Mouse (Mus musculus) intestine, postnatal 0 days (tissue): Measurements from ENCODE around the gene Gm266. TPM values are rescaled to one million over a fixed set of nuclear protein-coding genes. Genes with fewer than 3 reads are reported as not detected.

ENCODE experiments used
- ATAC-seq: fragments of 200-750 bp; cut with Nextera tagmentation; 2 replicates; pipeline ENCODE4 v1.8.0; 2017; ENCODE audit warnings: mild to moderate bottlenecking, moderate TSS enrichment, moderate library complexity
- H3K27ac ChIP-seq: fragments of 300-500 bp; sonication (generic); 2 replicates; pipeline ENCODE4 v1.5.1; 2014; ENCODE audit warnings: mild to moderate bottlenecking, low read depth, low read length, moderate library complexity
- H3K27me3 ChIP-seq: fragments of 300-500 bp; sonication (generic); replicated peaks from 2 replicates; pipeline ENCODE4 v1.6.1; 2014; ENCODE audit warnings: low read length, mixed read lengths; ENCODE audit not compliant: control insufficient read depth, insufficient read depth
- H3K36me3 ChIP-seq: fragments of 300-500 bp; sonication (generic); 2 replicates; pipeline ENCODE4 v1.6.1; 2014; ENCODE audit warnings: mild to moderate bottlenecking, moderate library complexity; ENCODE audit not compliant: control insufficient read depth, insufficient read depth
- H3K4me1 ChIP-seq: fragments of 300-500 bp; sonication (generic); replicated peaks from 2 replicates; pipeline ENCODE4 v1.6.1; 2014; ENCODE audit warnings: antibody characterized with exemption, low read length, mixed read lengths; ENCODE audit not compliant: control insufficient read depth, insufficient read depth
- H3K4me2 ChIP-seq: fragments of 300-500 bp; sonication (generic); replicated peaks from 2 replicates; pipeline ENCODE4 v1.6.1; 2014; ENCODE audit warnings: low read depth, mild to moderate bottlenecking, moderate library complexity
- H3K4me3 ChIP-seq: fragments of 300-500 bp; sonication (generic); 2 replicates; pipeline ENCODE4 v1.5.1; 2014; ENCODE audit warnings: low read depth, low read length
- H3K9ac ChIP-seq: fragments of 300-500 bp; sonication (generic); 2 replicates; pipeline ENCODE4 v1.6.1; 2014; ENCODE audit warnings: mild to moderate bottlenecking, low read depth, low read length
- H3K9me3 ChIP-seq: fragments of 300-500 bp; sonication (generic); 2 replicates; pipeline ENCODE4 v1.6.1; 2016; ENCODE audit warnings: mixed run types; ENCODE audit not compliant: control insufficient read depth
- CTCF ChIP-seq: sonication (generic); IDR thresholded peaks from 2 replicates; pipeline ENCODE4 v1.5.1; 2016; ENCODE audit warnings: low read depth, mild to moderate bottlenecking, control low read depth, antibody characterized with exemption, moderate library complexity
- WGBS: fragments of 180-500 bp; shearing (Covaris S2); extraction: QIAGEN DNeasy Blood & Tissue Kit; methylation state at CpG from one replicate; pipeline ENCODE4 v1.1.7; 2014; 5-methylcytosine and 5-hydroxymethylcytosine counted together
- polyA plus RNA-seq: library from polyadenylated mRNA; unstranded; fragments of >200 nt; fragmentation: Nextera tagmentation; extraction: Ambion mirVana; gene quantifications from 2 replicates; pipeline ENCODE4 v1.2.1, GENCODE M21; 2015

Gm266 gene
- polyA plus RNA-seq, 1 experiment from 2014 or later, result 8.6 TPM

DNA sequence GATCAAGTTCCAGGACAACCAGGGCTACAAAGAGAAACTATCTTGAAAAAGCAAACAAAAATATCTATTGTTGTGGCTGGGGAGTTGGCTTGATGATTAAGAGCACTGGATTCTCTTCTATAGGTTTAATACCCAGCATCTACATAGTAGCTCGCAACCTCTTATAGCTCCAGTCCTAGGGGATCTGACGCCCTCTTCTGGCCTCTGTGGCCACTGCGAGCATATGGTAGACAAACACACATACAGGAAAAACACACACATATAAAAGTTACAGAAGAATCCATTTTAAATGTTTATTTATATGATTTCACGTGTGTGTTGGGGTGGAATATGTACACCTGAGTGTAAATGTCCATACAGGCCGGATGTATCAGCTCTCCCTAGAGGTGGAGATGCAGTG lies 21.4 kb upstream of the Gm266 start:
- H3K27ac ChIP-seq, result no peak overlapping the region
- H3K4me3 ChIP-seq, result no peak overlapping the region
- ATAC-seq, result no peak
- H3K36me3 ChIP-seq, result no peaks in the 10 kb centered on the region
- H3K4me2 ChIP-seq, result no peak overlapping the region
- no peaks in the 10 kb centered on the region for H3K4me1 ChIP-seq
- TF ChIP-seq CTCF, result 0 out of 2 replicates have a peak, but pooled peaks have one; percentile 4
- WGBS, result 65% methylated on average over 5 of the region's 5 CpGs
- no peaks in the 10 kb centered on the region for H3K9me3 ChIP-seq
- no peaks in the 10 kb centered on the region for H3K27me3 ChIP-seq
- H3K9ac ChIP-seq, result no peak overlapping the region

DNA sequence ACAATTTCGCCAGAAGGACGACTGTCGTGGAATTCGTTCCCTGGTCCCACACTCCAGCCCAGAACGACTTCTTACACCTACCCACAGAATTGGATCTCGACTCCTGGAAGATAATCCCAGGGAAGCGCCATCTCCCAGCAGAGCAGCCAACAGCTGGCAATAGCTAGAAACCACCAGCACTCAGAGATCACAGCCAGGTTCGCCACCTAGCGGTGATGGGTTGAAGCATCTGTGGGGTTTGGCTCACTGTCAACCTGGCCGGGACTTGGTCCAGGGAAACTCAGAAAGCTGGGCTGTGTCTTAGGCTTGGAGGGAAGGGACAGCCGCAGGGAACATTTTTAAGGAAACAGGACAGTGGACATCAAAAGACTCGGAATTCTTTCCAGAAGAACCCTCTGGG lies 19.3 kb upstream of the Gm266 start:
- H3K4me3 ChIP-seq, result no peak overlapping the region
- H3K9ac ChIP-seq, result no peak overlapping the region
- 2% methylated on average over 12 of the region's 12 CpGs for WGBS
- H3K36me3 ChIP-seq, result no peaks in the 10 kb centered on the region
- peak; percentile 96 for TF ChIP-seq CTCF
- H3K4me1 ChIP-seq, result no peaks in the 10 kb centered on the region
- H3K27me3 ChIP-seq, result no peaks in the 10 kb centered on the region
- no peak overlapping the region for H3K27ac ChIP-seq
- peak overlapping the region; percentile 35 for H3K4me2 ChIP-seq
- ATAC-seq, result peak; percentile 57; the same call in 1 of the 2 replicates
- H3K9me3 ChIP-seq, result no peaks in the 10 kb centered on the region

DNA sequence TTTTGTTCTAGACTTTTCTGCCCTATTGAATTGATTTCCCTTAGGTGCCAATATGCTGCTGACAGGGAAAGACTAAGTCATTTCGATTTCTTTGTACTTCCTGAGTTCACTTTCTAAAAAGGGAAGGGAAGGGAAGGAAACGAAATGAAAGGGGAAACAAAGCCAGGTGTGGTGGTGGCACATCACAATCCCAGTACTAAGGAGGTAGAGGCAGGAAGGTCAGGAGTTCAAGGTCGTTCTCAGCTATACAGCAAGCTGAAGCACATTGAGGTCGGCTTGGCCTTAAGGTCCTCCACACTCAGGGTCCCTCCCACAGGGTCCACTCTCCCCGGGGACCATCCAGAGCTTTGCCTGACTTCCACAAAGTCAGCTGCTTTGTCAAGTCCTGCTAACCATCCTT lies 17.9 kb upstream of the Gm266 start:
- Histone ChIP-seq H3K4me2 (no peak overlapping the region), H3K4me3 (no peak overlapping the region), H3K27ac (no peak overlapping the region), H3K9me3 (no peaks in the 10 kb centered on the region), H3K4me1 (no peaks in the 10 kb centered on the region), H3K36me3 (no peaks in the 10 kb centered on the region), H3K9ac (no peak overlapping the region), H3K27me3 (no peaks in the 10 kb centered on the region)
- TF ChIP-seq CTCF, result no peak
- 65% methylated on average over 5 of the region's 5 CpGs for WGBS
- ATAC-seq, result no peak

DNA sequence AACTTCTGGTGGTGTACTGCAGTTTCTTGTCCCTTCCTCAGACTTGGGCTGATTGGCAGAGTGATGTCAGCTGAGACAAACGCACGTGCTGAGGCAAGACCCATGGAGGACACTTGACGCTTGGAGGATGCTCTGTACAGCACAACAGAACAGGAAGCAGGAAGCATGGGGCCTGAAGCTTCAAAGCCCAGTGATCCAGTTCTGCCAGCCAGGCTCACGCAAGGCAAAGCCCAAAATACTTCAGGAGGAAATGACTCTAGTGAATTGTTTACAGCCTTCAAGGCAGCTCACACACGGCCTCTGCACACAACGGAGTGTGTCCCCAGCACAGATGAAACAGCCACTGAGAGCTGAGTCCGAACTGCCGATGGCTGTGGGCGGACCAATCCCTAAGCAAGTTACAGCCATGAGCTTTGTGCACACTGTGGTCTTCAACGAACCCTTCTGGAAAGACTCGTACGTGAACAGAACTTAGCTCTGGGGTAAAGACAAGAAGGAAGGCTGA lies 17.5 kb upstream of the Gm266 start:
- no peak for ATAC-seq
- 66% methylated on average over 12 of the region's 12 CpGs for WGBS
- Histone ChIP-seq H3K4me1 (no peaks in the 10 kb centered on the region), H3K4me3 (no peak overlapping the region), H3K27me3 (no peaks in the 10 kb centered on the region), H3K9ac (no peak overlapping the region), H3K36me3 (no peaks in the 10 kb centered on the region), H3K9me3 (no peaks in the 10 kb centered on the region), H3K4me2 (no peak overlapping the region), H3K27ac (no peak overlapping the region)
- no peak for TF ChIP-seq CTCF

DNA sequence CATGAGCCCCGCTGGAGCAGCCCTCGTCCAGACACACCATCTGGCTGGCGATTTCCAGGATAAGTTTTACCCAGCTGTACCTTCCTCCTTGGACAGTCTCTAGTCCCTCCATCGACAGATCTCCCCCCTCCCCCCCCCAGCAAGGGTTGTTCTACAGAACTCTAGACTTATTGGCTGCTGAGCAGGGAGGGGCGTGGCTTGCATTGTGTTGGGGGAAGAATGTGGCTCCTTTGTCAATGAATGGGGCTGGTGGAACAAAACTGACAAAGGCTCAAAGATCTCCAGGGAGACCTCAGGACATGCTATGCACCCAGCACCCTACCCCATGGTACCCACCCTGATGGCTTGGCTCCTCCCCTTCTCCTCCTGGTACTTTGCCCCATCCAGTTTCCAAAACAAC lies 15.1 kb upstream of the Gm266 start:
- Histone ChIP-seq H3K4me3 (no peak overlapping the region), H3K4me1 (no peaks in the 10 kb centered on the region), H3K27me3 (no peaks in the 10 kb centered on the region), H3K36me3 (no peaks in the 10 kb centered on the region), H3K27ac (no peak overlapping the region), H3K9me3 (no peaks in the 10 kb centered on the region), H3K4me2 (no peak overlapping the region), H3K9ac (no peak overlapping the region)
- 37% methylated on average over 5 of the region's 5 CpGs for WGBS
- no peak for ATAC-seq
- TF ChIP-seq CTCF, result no peak

DNA sequence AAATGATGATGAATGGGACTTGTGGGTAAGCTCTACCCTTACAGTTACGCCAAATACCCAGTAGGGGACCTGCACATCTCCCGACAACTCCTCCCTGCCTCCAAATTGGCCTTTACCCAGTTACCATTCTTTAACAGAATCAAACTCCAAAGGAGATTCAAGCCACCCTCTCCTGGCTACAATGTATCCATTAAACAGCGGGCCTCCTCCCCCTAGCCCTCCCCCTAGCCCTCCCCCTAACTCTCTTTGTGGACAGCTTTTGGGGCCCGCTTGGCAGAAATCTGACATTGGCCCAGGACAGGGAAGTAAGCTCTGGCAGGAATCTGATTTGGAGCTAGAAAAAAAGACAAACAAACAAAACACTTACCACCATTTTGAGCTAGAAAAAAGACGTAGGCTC lies 14.0 kb upstream of the Gm266 start:
- Histone ChIP-seq H3K4me2 (no peak overlapping the region), H3K4me1 (no peaks in the 10 kb centered on the region), H3K4me3 (no peak overlapping the region), H3K9ac (no peak overlapping the region), H3K9me3 (no peaks in the 10 kb centered on the region), H3K27ac (no peak overlapping the region), H3K27me3 (no peaks in the 10 kb centered on the region), H3K36me3 (no peaks in the 10 kb centered on the region)
- no peak for ATAC-seq
- 72% methylated on average over 5 of the region's 5 CpGs for WGBS
- no peak for TF ChIP-seq CTCF

DNA sequence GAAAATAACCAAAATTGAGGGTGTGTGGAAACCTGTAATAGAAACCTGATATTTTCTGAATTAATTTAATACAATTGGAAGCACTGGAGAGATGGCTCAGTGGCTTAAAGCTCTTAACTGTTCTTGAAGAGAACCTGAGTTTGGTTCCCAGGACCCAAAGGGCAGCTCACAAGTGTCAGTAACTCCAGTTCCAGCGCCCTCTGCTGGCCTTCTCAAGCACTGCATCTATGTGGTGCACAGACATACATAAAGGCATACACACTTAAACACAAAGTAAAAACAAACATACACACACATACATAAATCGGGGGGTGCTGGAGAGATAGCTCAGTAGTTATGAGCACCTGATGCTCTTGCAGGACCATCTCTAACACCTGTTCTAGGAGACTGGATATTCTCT lies 11.5 kb upstream of the Gm266 start:
- TF ChIP-seq CTCF, result peak; percentile 58
- H3K9me3 ChIP-seq, result no peaks in the 10 kb centered on the region
- 45% methylated on average over 2 of the region's 2 CpGs for WGBS

More for the DNA sequence above, 11.5 kb upstream of the Gm266 start:
- Histone ChIP-seq H3K27ac (no peak overlapping the region), H3K36me3 (no peaks in the 10 kb centered on the region), H3K4me3 (no peak overlapping the region), H3K27me3 (no peaks in the 10 kb centered on the region), H3K4me1 (no peaks in the 10 kb centered on the region), H3K4me2 (no peak overlapping the region), H3K9ac (no peak overlapping the region)
- ATAC-seq, result no peak
